Mouse (Mus musculus): ENCODE results near the gene Fbxl16. TPM values are rescaled to one million over a fixed set of nuclear protein-coding genes. Genes with fewer than 3 reads are reported as not detected.

Gene Fbxl16
- total and polyA plus RNA-seq, 3 experiments = not detected

DNA sequence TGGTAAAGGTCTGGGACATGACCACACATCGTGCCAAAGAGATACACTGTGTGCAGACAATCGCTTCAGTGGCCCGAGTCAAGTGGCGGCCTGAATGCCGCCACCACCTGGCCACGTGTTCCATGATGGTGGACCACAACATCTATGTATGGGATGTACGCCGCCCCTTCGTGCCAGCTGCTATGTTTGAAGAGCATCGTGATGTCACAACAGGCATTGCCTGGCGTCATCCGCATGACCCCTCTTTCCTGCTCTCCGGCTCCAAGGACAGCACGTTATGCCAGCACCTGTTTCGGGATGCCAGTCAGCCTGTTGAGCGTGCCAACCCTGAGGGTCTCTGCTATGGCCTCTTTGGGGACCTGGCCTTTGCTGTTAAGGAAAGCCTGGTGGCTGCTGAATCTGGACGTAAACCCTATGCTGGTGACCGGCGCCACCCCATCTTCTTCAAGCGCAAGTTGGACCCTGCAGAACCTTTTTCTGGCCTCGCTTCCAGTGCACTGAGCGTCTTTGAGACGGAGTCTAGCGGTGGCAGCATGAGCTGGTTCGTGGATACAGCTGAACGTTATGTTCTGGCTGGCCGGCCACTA, 17.2 kb downstream of the Fbxl16 start:
- H3K4me3 ChIP-seq (replicated peaks in 1 of 3; ENCODE audit: low read depth in 2 of 3, low read length in 2 of 3, poor library complexity in 1 of 3) = no peak overlapping the region
- peaks cover 43 to 61% of the 10 kb centered on the region in 2 experiments for H3K36me3 ChIP-seq (replicated peaks in 1 of 2; ENCODE audit: control insufficient read depth in 1 of 2, insufficient read depth in 1 of 2, low read length in 1 of 2)
- no peak overlapping the region for H3K27ac ChIP-seq (ENCODE audit: insufficient read depth, low read depth)
- peaks cover 19 to 49% of the 10 kb centered on the region in 2 experiments for H3K4me1 ChIP-seq (ENCODE audit: control insufficient read depth in 1 of 2, insufficient read depth in 2 of 2)
- no peak overlapping the region for H3K4me2 ChIP-seq (ENCODE audit: insufficient read depth, low read depth, poor library complexity, severe bottlenecking)
- peaks cover 14% of the 10 kb centered on the region for H3K27me3 ChIP-seq (replicated peaks)
- H3K9me3 ChIP-seq (replicated peaks; ENCODE audit: low read length) = no peaks in the 10 kb centered on the region
- no peak overlapping the region for H3K9ac ChIP-seq (ENCODE audit: insufficient read depth, low read depth)
- DNase-seq (ENCODE audit: extremely low read depth) = no peak
- peaks cover under 1% of the 10 kb centered on the region; the same call in 1 of the 2 replicates for H3K79me2 ChIP-seq (replicated peaks; ENCODE audit: control insufficient read depth, extremely low read depth, insufficient read depth, poor library complexity, severe bottlenecking)
- dilution Hi-C loops (cut with MboI; ENCODE audit: extremely low pct_ligation_motif_present, extremely low pct_unique_long_range_greater_than_20kb, low sequenced_read_pairs) = no loop called here
- in situ Hi-C loops (cut with MboI; ENCODE audit: low pct_ligation_motif_present, low pct_unique_long_range_greater_than_20kb, low sequenced_read_pairs) = no loop called here
- TF ChIP-seq ETS1 (conservative IDR thresholded peaks at IDR 0.05; ENCODE audit: low read depth, low read length) (no peak), KAT2A (IDR thresholded peaks at IDR 0.05; ENCODE audit: insufficient replicate concordance, low read length) (no peak), MEF2A (IDR thresholded peaks at IDR 0.05; ENCODE audit: borderline replicate concordance, low read depth, low read length) (no peak)

DNA sequence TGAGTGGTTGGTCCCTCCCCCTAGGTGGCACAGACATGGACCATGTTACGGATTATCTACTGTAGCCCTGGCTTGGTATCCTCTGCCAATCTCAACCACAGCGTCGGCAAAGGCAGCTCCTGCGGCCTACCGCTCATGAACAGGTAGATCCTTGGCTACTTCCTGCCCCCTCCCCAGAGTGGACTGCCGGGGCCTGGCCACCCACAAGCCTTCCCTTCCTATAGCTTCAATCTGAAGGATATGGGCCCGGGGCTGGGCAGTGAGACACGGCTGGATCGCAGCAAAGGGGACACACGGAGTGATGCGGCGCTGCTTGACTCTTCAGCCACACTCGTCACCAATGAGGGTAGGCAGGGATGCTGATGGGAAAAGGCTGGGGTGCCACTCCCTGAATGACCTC, 18.1 kb downstream of the Fbxl16 start:
- Histone ChIP-seq H3K9ac (ENCODE audit: insufficient read depth, low read depth) (no peak overlapping the region), H3K27ac (ENCODE audit: insufficient read depth, low read depth) (no peak overlapping the region), H3K79me2 (replicated peaks; ENCODE audit: control insufficient read depth, extremely low read depth, insufficient read depth, poor library complexity, severe bottlenecking) (peaks cover 9% of the 10 kb centered on the region), H3K9me3 (replicated peaks; ENCODE audit: low read length) (no peaks in the 10 kb centered on the region), H3K36me3 (replicated peaks in 1 of 2; ENCODE audit: control insufficient read depth in 1 of 2, insufficient read depth in 1 of 2, low read length in 1 of 2) (peaks cover 49 to 70% of the 10 kb centered on the region in 2 experiments), H3K4me3 (replicated peaks in 1 of 3; ENCODE audit: low read depth in 2 of 3, low read length in 2 of 3, poor library complexity in 1 of 3) (no peak overlapping the region), H3K4me1 (ENCODE audit: control insufficient read depth in 1 of 2, insufficient read depth in 2 of 2) (peaks cover 26 to 59% of the 10 kb centered on the region in 2 experiments), H3K4me2 (ENCODE audit: insufficient read depth, low read depth, poor library complexity, severe bottlenecking) (no peak overlapping the region), H3K27me3 (replicated peaks) (peaks cover 8% of the 10 kb centered on the region)
- in situ Hi-C loops (cut with MboI; ENCODE audit: low pct_ligation_motif_present, low pct_unique_long_range_greater_than_20kb, low sequenced_read_pairs) = no loop called here
- dilution Hi-C loops (cut with MboI; ENCODE audit: extremely low pct_ligation_motif_present, extremely low pct_unique_long_range_greater_than_20kb, low sequenced_read_pairs) = no loop called here
- no peak for TF ChIP-seq POLR2A (IDR thresholded peaks at IDR 0.05; ENCODE audit: low read depth, low read length)
- TF ChIP-seq TCF12 (IDR thresholded peaks at IDR 0.05; ENCODE audit: low read depth, low read length) = no peak
- TF ChIP-seq UBTF (IDR thresholded peaks at IDR 0.05; ENCODE audit: low read depth, low read length) = no peak
- TF ChIP-seq ZC3H11A (IDR thresholded peaks at IDR 0.05; ENCODE audit: low read depth, low read length) = no peak
- TF ChIP-seq MEF2A (IDR thresholded peaks at IDR 0.05; ENCODE audit: borderline replicate concordance, low read depth, low read length) = no peak
- no peak for TF ChIP-seq JUND (conservative IDR thresholded peaks at IDR 0.05; ENCODE audit: low read depth, low read length)
- no peak for TF ChIP-seq EP300 (IDR thresholded peaks at IDR 0.05; ENCODE audit: low read length)
- no peak for TF ChIP-seq MAX (IDR thresholded peaks at IDR 0.05; ENCODE audit: low read length)
- TF ChIP-seq USF2 (conservative IDR thresholded peaks at IDR 0.05; ENCODE audit: low read depth, low read length) = no peak
- TF ChIP-seq NELFE (IDR thresholded peaks at IDR 0.05; ENCODE audit: low read depth, low read length) = no peak
- no peak for TF ChIP-seq BHLHE40 (IDR thresholded peaks at IDR 0.05; ENCODE audit: low read depth, low read length)
- TF ChIP-seq KAT2A (IDR thresholded peaks at IDR 0.05; ENCODE audit: insufficient replicate concordance, low read length) = no peak
- no peak for TF ChIP-seq GABPA (IDR thresholded peaks at IDR 0.05; ENCODE audit: insufficient replicate concordance, low read depth, low read length)
- no peak for TF ChIP-seq HCFC1 (IDR thresholded peaks at IDR 0.05; ENCODE audit: low read depth, low read length)
- TF ChIP-seq MXI1 (IDR thresholded peaks at IDR 0.05; ENCODE audit: low read depth, low read length) = no peak
- TF ChIP-seq E2F4 (IDR thresholded peaks at IDR 0.05; ENCODE audit: insufficient replicate concordance, low read depth, low read length) = no peak
- DNase-seq (ENCODE audit: extremely low read depth) = no peak

Data from CH12.LX (cell line).